Mouse (Mus musculus): ENCODE measurements around the gene Pik3r6. TPM values are rescaled to one million over a fixed set of nuclear protein-coding genes. Genes with fewer than 3 reads are reported as not detected.

Pik3r6 gene
- polyA plus RNA-seq, 1 experiment from 2014 or later, result 1.0 TPM

DNA sequence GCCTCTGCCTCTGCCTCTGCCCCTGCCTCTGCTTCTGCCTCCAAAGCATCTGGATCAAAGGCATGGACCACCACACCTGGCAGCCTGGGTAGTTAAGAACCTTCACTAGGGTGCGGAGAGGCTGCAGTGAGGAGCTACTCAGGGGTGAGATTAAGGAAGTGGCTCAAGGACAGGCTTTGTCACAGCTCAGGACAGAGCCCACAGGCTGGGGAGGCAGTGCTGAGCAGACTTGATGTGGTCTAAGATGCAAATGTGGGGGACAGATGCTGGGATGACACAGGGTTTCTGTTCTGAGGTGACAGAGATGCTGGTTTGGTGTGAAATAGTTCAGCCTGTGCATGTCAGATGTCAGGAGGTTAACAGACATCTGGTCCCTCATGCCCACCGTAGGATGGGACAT lies 411 bp upstream of the Pik3r6 start:
- no peak for TF ChIP-seq CTCF (IDR thresholded peaks at IDR 0.05; ENCODE audit: low read depth)
- ATAC-seq, result no peak
- no peak overlapping the region for H3K27ac ChIP-seq (ENCODE audit: low read depth, low read length)

DNA sequence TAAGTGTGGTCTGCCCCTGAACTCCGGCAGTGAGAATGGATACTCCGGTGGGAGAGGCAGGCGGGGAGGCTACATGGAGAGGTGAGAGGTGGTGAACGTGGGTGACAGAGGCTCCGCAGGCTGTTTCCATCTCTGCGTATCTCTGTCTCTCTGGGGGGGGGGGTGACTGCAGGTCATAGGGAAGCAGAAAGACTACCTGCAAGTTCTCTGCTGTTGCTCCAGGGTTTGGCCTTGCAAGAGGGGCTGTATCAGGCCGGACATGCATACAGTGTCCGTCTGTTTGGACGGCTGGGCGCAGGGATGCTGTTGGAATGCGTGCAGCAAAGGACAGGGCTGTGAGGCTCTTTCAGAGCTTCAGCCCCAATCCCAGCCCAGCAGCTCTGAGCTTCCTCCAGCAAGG lies 2.1 kb downstream of the Pik3r6 start:
- no peak for ATAC-seq
- H3K4me3 ChIP-seq (ENCODE audit: low read depth, low read length), result no peak overlapping the region

More for the DNA sequence above, 411 bp upstream of the Pik3r6 start:
- Histone ChIP-seq H3K4me3 (ENCODE audit: low read depth, low read length) (no peak overlapping the region), H3K4me2 (replicated peaks; ENCODE audit: low read depth) (no peak overlapping the region), H3K27me3 (replicated peaks; ENCODE audit: control insufficient read depth, insufficient read depth, low read length) (no peaks in the 10 kb centered on the region), H3K9ac (ENCODE audit: low read depth, low read length) (no peak overlapping the region), H3K36me3 (ENCODE audit: control insufficient read depth, insufficient read depth) (no peaks in the 10 kb centered on the region), H3K4me1 (replicated peaks; ENCODE audit: control insufficient read depth, insufficient read depth, low read length) (no peaks in the 10 kb centered on the region), H3K9me3 (ENCODE audit: control insufficient read depth) (no peaks in the 10 kb centered on the region)
- 71% methylated on average over 2 of the region's 2 CpGs for WGBS

DNA sequence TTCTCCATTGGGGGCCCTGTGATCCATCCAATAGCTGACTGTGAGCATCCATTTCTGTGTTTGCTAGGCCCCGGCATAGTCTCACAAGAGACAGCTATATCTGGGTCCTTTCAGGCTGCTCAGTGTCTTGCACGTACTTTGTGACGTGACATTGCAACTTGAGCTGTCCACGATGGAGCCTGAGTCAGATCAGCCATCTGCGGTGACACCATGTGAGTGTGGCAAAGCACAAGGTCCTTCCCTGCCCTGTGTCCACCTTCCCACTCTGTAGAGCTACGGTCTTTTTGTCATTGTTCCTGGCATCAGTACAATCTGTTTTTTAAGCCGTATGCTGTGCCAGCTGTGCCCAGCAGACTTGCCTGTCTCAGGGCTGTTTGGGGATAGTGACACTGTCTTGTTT lies 4.4 kb downstream of the Pik3r6 start:
- H3K27ac ChIP-seq (ENCODE audit: low read depth, low read length), result no peak overlapping the region
- ATAC-seq, result no peak
- WGBS, result 92% methylated on average over 7 of the region's 7 CpGs
- H3K4me2 ChIP-seq (replicated peaks; ENCODE audit: low read depth), result no peak overlapping the region
- H3K36me3 ChIP-seq (ENCODE audit: control insufficient read depth, insufficient read depth), result no peaks in the 10 kb centered on the region
- no peaks in the 10 kb centered on the region for H3K9me3 ChIP-seq (ENCODE audit: control insufficient read depth)
- H3K4me3 ChIP-seq (ENCODE audit: low read depth, low read length), result no peak overlapping the region
- no peak for TF ChIP-seq CTCF (IDR thresholded peaks at IDR 0.05; ENCODE audit: low read depth)
- H3K4me1 ChIP-seq (replicated peaks; ENCODE audit: control insufficient read depth, insufficient read depth, low read length), result no peaks in the 10 kb centered on the region
- H3K27me3 ChIP-seq (replicated peaks; ENCODE audit: control insufficient read depth, insufficient read depth, low read length), result no peaks in the 10 kb centered on the region
- H3K9ac ChIP-seq (ENCODE audit: low read depth, low read length), result no peak overlapping the region

More for the DNA sequence above, 2.1 kb downstream of the Pik3r6 start:
- Histone ChIP-seq H3K27me3 (replicated peaks; ENCODE audit: control insufficient read depth, insufficient read depth, low read length) (no peaks in the 10 kb centered on the region), H3K36me3 (ENCODE audit: control insufficient read depth, insufficient read depth) (no peaks in the 10 kb centered on the region), H3K4me2 (replicated peaks; ENCODE audit: low read depth) (no peak overlapping the region), H3K4me1 (replicated peaks; ENCODE audit: control insufficient read depth, insufficient read depth, low read length) (no peaks in the 10 kb centered on the region), H3K9ac (ENCODE audit: low read depth, low read length) (no peak overlapping the region), H3K27ac (ENCODE audit: low read depth, low read length) (no peak overlapping the region), H3K9me3 (ENCODE audit: control insufficient read depth) (no peaks in the 10 kb centered on the region)
- no peak for TF ChIP-seq CTCF (IDR thresholded peaks at IDR 0.05; ENCODE audit: low read depth)
- 77% methylated on average over 11 of the region's 11 CpGs for WGBS

DNA sequence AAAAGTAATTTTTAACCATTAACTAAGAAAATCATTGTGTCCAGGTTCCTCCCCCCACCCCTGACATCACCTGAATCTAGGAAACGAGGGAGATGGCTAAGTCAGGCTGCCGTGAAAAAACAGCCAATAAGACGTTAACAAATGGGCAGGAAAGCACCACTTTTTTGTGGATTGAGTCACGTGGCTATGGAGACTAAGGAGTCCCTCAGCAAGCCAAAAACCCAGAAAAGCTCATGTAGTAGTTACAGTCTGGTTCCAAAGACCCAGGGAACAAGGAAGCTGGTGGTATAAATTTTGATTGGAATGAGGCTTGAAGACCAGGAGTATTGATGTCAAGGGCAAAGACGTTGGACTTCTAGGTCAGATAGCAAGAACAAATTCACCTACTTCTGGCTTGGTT lies 5.8 kb downstream of the Pik3r6 start:
- Histone ChIP-seq H3K27me3 (replicated peaks; ENCODE audit: control insufficient read depth, insufficient read depth, low read length) (no peaks in the 10 kb centered on the region), H3K4me2 (replicated peaks; ENCODE audit: low read depth) (no peak overlapping the region), H3K27ac (ENCODE audit: low read depth, low read length) (no peak overlapping the region), H3K4me1 (replicated peaks; ENCODE audit: control insufficient read depth, insufficient read depth, low read length) (no peaks in the 10 kb centered on the region), H3K4me3 (ENCODE audit: low read depth, low read length) (no peak overlapping the region), H3K9me3 (ENCODE audit: control insufficient read depth) (no peaks in the 10 kb centered on the region), H3K36me3 (ENCODE audit: control insufficient read depth, insufficient read depth) (no peaks in the 10 kb centered on the region), H3K9ac (ENCODE audit: low read depth, low read length) (no peak overlapping the region)
- ATAC-seq, result no peak
- no peak for TF ChIP-seq CTCF (IDR thresholded peaks at IDR 0.05; ENCODE audit: low read depth)
- WGBS, result 61% methylated on average over 5 of the region's 5 CpGs

DNA sequence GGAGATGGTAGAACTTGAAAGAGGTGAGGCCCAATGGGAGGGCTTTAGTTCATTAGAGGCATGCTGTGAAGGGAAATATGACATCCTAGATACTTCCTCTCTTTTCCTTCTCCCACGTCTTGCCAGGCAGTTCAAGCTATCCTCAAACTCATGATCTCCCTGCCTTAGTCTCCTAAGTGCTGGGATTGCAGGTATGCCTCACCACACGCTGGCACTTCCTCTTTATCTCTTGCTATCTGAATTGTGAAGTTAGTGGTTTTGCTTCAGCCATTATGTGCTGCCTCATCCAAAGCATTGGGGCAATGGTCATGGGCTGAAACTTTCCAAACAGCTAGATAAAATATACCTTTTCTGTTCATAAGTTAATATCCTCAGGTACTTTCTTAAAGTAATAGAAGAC lies 6.4 kb downstream of the Pik3r6 start:
- H3K9ac ChIP-seq (ENCODE audit: low read depth, low read length), result no peak overlapping the region
- no peak overlapping the region for H3K27ac ChIP-seq (ENCODE audit: low read depth, low read length)
- H3K9me3 ChIP-seq (ENCODE audit: control insufficient read depth), result no peaks in the 10 kb centered on the region
- no peaks in the 10 kb centered on the region for H3K4me1 ChIP-seq (replicated peaks; ENCODE audit: control insufficient read depth, insufficient read depth, low read length)
- 56% methylated on average over 2 of the region's 2 CpGs for WGBS
- TF ChIP-seq CTCF (IDR thresholded peaks at IDR 0.05; ENCODE audit: low read depth), result no peak
- no peak for ATAC-seq
- H3K27me3 ChIP-seq (replicated peaks; ENCODE audit: control insufficient read depth, insufficient read depth, low read length), result no peaks in the 10 kb centered on the region
- H3K4me2 ChIP-seq (replicated peaks; ENCODE audit: low read depth), result no peak overlapping the region
- no peaks in the 10 kb centered on the region for H3K36me3 ChIP-seq (ENCODE audit: control insufficient read depth, insufficient read depth)
- no peak overlapping the region for H3K4me3 ChIP-seq (ENCODE audit: low read depth, low read length)

DNA sequence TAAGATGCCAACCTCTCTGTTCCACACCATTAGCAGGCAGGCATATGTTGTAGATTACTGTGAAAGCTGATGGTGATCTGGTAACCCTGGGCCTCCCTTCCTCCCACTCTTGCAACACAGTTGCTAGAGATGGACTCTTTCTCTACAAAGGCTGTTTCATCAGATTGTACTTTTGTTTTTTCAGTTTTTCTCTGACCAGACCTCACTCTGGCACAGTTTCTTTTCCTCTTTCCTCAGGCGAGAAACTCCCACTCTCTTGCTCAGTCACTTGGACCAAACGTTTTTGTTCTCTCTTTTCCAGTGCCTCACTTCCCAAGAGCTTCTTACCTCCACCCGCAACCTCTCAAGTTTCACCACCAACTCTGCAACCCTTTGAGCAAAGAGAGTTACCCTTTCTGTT lies 11.2 kb downstream of the Pik3r6 start:
- no peaks in the 10 kb centered on the region for H3K36me3 ChIP-seq (ENCODE audit: control insufficient read depth, insufficient read depth)
- H3K4me2 ChIP-seq (replicated peaks; ENCODE audit: low read depth), result no peak overlapping the region
- TF ChIP-seq CTCF (IDR thresholded peaks at IDR 0.05; ENCODE audit: low read depth), result no peak
- H3K4me3 ChIP-seq (ENCODE audit: low read depth, low read length), result no peak overlapping the region
- WGBS, result 48% methylated on average over 3 of the region's 3 CpGs
- no peak for ATAC-seq
- no peaks in the 10 kb centered on the region for H3K4me1 ChIP-seq (replicated peaks; ENCODE audit: control insufficient read depth, insufficient read depth, low read length)
- H3K9me3 ChIP-seq (ENCODE audit: control insufficient read depth), result no peaks in the 10 kb centered on the region
- H3K27ac ChIP-seq (ENCODE audit: low read depth, low read length), result no peak overlapping the region
- H3K9ac ChIP-seq (ENCODE audit: low read depth, low read length), result no peak overlapping the region
- H3K27me3 ChIP-seq (replicated peaks; ENCODE audit: control insufficient read depth, insufficient read depth, low read length), result no peaks in the 10 kb centered on the region

DNA sequence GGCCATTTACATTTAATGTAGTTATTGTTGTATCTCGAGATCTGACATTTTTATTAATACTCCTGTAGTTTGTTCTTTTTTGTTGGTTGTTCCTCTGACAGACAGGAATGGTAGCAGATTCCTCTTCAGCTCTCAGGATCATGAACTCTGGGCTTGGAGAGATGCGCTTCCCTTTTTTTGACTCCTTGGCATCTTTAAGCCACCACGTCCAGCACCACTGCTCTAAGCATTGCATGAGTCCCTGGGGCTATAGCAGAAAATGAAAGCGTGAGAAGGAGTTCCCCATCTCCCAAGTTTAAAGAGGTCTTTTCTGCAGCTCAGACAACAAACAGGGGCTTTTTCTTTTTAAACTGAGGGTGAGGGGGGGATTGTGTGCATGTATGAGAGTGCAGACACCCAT lies 16.5 kb downstream of the Pik3r6 start:
- Histone ChIP-seq H3K27me3 (replicated peaks; ENCODE audit: control insufficient read depth, insufficient read depth, low read length) (no peaks in the 10 kb centered on the region), H3K27ac (ENCODE audit: low read depth, low read length) (no peak overlapping the region), H3K9me3 (ENCODE audit: control insufficient read depth) (no peaks in the 10 kb centered on the region), H3K36me3 (ENCODE audit: control insufficient read depth, insufficient read depth) (no peaks in the 10 kb centered on the region), H3K9ac (ENCODE audit: low read depth, low read length) (no peak overlapping the region), H3K4me2 (replicated peaks; ENCODE audit: low read depth) (no peak overlapping the region), H3K4me1 (replicated peaks; ENCODE audit: control insufficient read depth, insufficient read depth, low read length) (no peaks in the 10 kb centered on the region), H3K4me3 (ENCODE audit: low read depth, low read length) (no peak overlapping the region)
- no peak for ATAC-seq
- TF ChIP-seq CTCF (IDR thresholded peaks at IDR 0.05; ENCODE audit: low read depth), result no peak
- WGBS, result 96% methylated on average over 4 of the region's 4 CpGs
